Mouse (Mus musculus) heart, embryonic 10.5 days (tissue): Measurements from ENCODE around the gene Smarcc1. TPM values are rescaled to one million over a fixed set of nuclear protein-coding genes. Genes with fewer than 3 reads are reported as not detected.

Experiments
- DNase-seq: peaks from one replicate; pipeline ENCODE4 v3.0.0-alpha.2; 2017; ENCODE audit warnings: low spot score
- H3K27ac ChIP-seq: fragments of 300-500 bp; sonication (generic); 2 replicates; pipeline ENCODE4 v1.5.1; 2016; ENCODE audit warnings: mild to moderate bottlenecking
- H3K27me3 ChIP-seq: fragments of 300-500 bp; sonication (generic); 2 replicates; pipeline ENCODE4 v1.6.1; 2016; ENCODE audit warnings: mild to moderate bottlenecking; ENCODE audit not compliant: poor library complexity, insufficient read depth, severe bottlenecking
- H3K36me3 ChIP-seq: fragments of 300-500 bp; sonication (generic); 2 replicates; pipeline ENCODE4 v1.6.1; 2016; ENCODE audit warnings: mild to moderate bottlenecking, moderate library complexity
- H3K4me1 ChIP-seq: fragments of 300-500 bp; sonication (generic); 2 replicates; pipeline ENCODE4 v1.6.1; 2016; ENCODE audit warnings: mild to moderate bottlenecking
- H3K4me3 ChIP-seq: fragments of 300-500 bp; sonication (generic); 2 replicates; pipeline ENCODE4 v1.5.1; 2016; ENCODE audit warnings: mild to moderate bottlenecking, moderate library complexity
- H3K9me3 ChIP-seq: fragments of 300-500 bp; sonication (generic); 2 replicates; pipeline ENCODE4 v1.6.1; 2016; ENCODE audit warnings: mild to moderate bottlenecking, moderate library complexity
- WGBS: fragments of 180-500 bp; shearing (Covaris S2); methylation state at CpG from one replicate; pipeline ENCODE4 v1.1.7; 2016; 5-methylcytosine and 5-hydroxymethylcytosine counted together
- polyA plus RNA-seq: library from polyadenylated mRNA; unstranded; fragments of >200 nt; fragmentation: Nextera tagmentation; extraction: Ambion mirVana; gene quantifications from 2 replicates; pipeline ENCODE4 v1.2.1, GENCODE M21; 2016

The Smarcc1 gene
- polyA plus RNA-seq, 1 experiment from 2014 or later = 119 TPM

DNA sequence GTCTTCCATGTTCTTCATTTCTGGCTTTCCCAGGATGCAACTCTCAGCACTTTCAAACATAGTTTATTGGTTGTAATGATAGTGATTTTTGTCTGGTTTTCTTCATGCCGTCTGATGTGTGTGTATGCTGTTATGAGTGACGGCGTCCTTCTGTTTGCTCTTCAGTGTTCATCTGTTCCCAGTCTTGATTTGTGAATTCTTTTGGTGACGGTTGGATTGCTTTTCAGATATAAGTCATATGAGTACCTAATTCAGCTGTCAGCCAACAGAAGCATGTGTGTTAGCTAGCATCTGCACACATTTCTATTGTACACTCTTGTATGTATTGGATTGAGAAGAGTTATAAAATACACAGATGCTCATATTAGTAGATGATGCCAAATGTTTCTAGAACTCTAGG is 106.8 kb downstream of the Smarcc1 start:
- no peaks in the 10 kb centered on the region for H3K9me3 ChIP-seq
- H3K36me3 ChIP-seq = peaks cover 90% of the 10 kb centered on the region
- WGBS = 96% methylated on average over 4 of the region's 4 CpGs
- H3K27me3 ChIP-seq = no peaks in the 10 kb centered on the region
- no peak overlapping the region for H3K4me3 ChIP-seq
- DNase-seq = no peak
- H3K4me1 ChIP-seq = 0 out of 2 replicates have a peak, but pooled peaks cover 2% of the 10 kb centered on the region
- no peak overlapping the region for H3K27ac ChIP-seq

DNA sequence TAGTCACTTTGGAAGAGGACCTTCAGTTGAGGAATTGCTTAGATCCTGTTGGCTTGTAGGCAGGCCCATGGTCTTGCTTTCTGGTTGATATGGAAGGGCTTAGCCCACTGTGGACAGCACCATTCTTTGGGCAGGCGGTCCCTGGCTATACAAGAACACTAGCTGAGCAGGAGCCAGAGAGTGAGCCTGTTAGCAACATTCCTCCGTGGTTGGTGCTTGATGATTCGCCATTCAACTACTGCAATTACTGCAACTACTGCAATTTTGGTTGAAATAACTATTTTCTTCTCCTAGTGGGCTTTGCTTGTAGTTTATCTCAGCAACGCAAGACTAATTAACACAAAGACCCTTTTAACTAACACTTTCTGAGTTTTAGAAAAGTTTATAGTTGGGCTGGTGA is 108.7 kb downstream of the Smarcc1 start:
- Histone ChIP-seq H3K36me3 (peaks cover 91% of the 10 kb centered on the region), H3K4me3 (no peak overlapping the region), H3K27ac (no peak overlapping the region), H3K27me3 (no peaks in the 10 kb centered on the region), H3K9me3 (no peaks in the 10 kb centered on the region), H3K4me1 (0 out of 2 replicates have a peak, but pooled peaks cover 3% of the 10 kb centered on the region)
- no peak for DNase-seq
- WGBS = 92% methylated on average over 4 of the region's 4 CpGs

DNA sequence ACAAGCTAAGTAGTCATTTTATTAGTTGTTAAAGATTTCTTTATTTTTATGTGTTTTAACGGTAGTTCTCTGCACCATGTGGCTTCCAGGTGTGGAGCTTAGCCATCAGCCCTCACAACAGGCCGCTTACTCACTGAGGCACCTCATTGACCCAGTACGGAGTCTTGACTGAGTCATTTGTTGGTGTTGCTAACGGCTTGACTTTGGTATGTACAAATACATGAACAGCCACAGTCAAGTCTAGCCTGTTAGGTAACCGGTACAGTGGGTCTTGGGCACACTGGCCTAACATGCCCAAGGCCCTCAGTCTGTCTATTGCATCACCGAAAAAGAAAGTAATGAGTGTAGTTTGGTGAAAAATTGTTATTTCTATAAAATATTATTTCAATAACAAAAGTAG is 111.2 kb downstream of the Smarcc1 start:
- H3K36me3 ChIP-seq = peaks cover 89% of the 10 kb centered on the region
- 0 out of 2 replicates have a peak, but pooled peaks cover 3% of the 10 kb centered on the region for H3K4me1 ChIP-seq
- H3K27me3 ChIP-seq = no peaks in the 10 kb centered on the region
- 90% methylated on average over 6 of the region's 6 CpGs for WGBS
- H3K9me3 ChIP-seq = no peaks in the 10 kb centered on the region
- DNase-seq = no peak
- H3K27ac ChIP-seq = no peak overlapping the region
- H3K4me3 ChIP-seq = no peak overlapping the region

DNA sequence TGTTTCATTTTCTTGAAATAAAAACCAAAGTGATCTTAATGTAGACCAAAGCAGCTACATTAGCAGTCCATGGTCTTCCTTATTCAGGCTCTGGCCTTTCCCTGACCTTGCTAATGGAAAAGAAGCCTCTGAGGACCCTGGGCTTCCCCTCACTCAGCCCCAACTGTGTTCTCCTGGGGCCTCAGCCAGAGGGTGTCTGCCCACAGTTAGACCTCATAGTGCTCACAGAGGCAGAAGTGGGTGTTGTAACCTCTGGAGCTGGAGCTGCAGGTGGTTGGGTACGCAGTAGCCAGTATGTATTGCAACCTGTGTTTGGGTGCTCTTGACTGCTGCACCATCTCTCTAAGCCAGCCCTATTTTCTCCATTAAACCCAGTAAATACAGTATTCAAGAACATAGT is 111.6 kb downstream of the Smarcc1 start:
- H3K27ac ChIP-seq = no peak overlapping the region
- 93% methylated on average over 1 of the region's 1 CpGs for WGBS

DNA sequence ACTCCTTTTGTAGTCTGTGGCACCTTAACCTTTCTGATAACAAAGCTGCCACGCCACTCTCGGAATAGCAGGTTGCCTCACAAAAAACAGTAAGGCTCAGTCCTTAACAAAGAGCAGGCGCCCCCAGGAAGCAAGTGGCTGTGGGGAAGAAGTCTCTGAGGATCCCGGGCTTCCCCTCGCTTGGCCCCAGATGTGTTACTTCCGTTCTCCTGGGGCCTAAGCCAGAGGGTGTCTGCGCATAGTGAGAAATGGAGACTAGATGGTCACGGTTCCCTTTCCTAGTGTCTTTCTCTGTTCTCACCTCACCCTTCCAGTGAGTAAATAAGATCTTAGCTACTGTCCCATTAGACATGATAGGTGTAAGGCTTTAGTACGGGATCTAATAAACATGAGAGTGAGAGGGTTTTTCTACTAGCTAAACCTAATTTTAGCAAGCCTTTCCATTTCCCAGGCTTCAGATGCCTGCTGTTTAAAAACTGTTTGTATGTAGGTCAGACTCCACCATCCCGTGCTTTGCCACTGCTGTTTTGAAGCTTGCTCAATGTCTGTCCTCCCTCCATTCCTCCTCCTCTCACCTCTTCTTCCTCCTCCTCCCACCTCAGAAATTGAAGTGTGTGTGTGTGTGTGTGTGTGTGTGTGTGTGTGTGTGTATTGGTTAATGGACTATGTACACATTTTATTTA is 112.2 kb downstream of the Smarcc1 start:
- H3K36me3 ChIP-seq = peaks cover 90% of the 10 kb centered on the region
- WGBS = 85% methylated on average over 10 of the region's 10 CpGs
- no peaks in the 10 kb centered on the region for H3K9me3 ChIP-seq
- H3K4me1 ChIP-seq = 0 out of 2 replicates have a peak, but pooled peaks cover 3% of the 10 kb centered on the region
- no peak for DNase-seq
- no peak overlapping the region for H3K27ac ChIP-seq
- no peaks in the 10 kb centered on the region for H3K27me3 ChIP-seq
- H3K4me3 ChIP-seq = no peak overlapping the region

More for the DNA sequence above, 111.6 kb downstream of the Smarcc1 start:
- 0 out of 2 replicates have a peak, but pooled peaks cover 3% of the 10 kb centered on the region for H3K4me1 ChIP-seq
- peaks cover 90% of the 10 kb centered on the region for H3K36me3 ChIP-seq
- no peaks in the 10 kb centered on the region for H3K9me3 ChIP-seq
- no peaks in the 10 kb centered on the region for H3K27me3 ChIP-seq
- no peak for DNase-seq
- H3K4me3 ChIP-seq = no peak overlapping the region

DNA sequence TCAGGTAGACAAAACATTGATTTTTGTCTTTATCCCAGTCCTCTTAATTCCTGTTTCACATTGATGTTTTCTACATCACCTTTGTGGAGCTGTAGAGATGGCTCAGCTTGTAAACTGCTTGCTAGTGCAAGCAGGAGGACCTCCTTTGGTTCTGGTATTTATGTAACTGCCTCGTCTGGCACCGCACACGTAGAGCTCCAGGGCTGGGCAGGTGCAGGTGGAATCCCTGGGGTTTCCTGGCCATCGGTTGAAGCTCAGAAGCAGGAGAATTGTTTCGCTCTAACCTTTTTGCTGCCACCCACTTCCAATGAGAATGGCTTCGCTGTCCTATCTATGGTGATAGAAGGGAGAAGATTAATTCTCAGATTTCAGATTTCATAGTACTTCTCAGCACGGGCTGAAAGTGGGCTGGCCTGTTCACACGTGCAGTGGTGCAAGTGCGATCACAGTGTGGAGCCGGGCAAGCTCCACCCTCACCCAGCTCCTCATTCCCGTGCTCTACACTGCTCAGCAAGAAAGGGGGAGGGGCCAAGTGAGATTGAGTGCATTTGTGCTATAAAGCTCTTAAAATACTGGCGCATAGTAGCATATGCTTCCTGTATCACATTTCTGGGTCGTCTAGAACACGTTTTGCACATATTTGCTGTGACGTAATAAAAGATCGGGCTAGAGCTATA is 113.0 kb downstream of the Smarcc1 start:
- H3K4me1 ChIP-seq = 0 out of 2 replicates have a peak, but pooled peaks cover 3% of the 10 kb centered on the region
- peaks cover 92% of the 10 kb centered on the region for H3K36me3 ChIP-seq
- no peak for DNase-seq
- no peaks in the 10 kb centered on the region for H3K9me3 ChIP-seq
- H3K27me3 ChIP-seq = no peaks in the 10 kb centered on the region
- 87% methylated on average over 16 of the region's 16 CpGs for WGBS
- H3K27ac ChIP-seq = no peak overlapping the region
- no peak overlapping the region for H3K4me3 ChIP-seq

DNA sequence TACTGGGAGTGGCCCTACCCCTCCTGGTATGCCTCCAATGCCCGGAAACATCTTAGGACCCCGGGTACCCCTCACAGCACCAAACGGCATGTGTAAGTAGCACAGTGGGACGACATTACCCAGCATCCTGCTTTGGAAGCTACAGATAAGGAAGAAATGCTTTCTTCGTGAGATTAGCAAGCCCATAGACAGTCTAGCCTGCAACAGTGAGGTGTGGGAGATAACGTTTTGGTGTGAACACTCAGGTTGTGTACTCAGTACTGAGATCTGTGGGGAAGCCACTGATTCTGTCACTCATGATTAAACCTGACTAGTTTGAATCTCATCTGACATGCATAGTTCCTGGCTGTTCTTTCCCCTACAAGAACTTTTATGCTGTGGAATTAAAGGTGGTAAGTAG is 117.5 kb downstream of the Smarcc1 start:
- no peak for DNase-seq
- H3K9me3 ChIP-seq = no peaks in the 10 kb centered on the region
- 77% methylated on average over 6 of the region's 6 CpGs for WGBS
- no peaks in the 10 kb centered on the region for H3K27me3 ChIP-seq
- H3K36me3 ChIP-seq = peaks cover 92% of the 10 kb centered on the region
- H3K4me3 ChIP-seq = no peak overlapping the region
- H3K27ac ChIP-seq = no peak overlapping the region
- H3K4me1 ChIP-seq = no peaks in the 10 kb centered on the region

DNA sequence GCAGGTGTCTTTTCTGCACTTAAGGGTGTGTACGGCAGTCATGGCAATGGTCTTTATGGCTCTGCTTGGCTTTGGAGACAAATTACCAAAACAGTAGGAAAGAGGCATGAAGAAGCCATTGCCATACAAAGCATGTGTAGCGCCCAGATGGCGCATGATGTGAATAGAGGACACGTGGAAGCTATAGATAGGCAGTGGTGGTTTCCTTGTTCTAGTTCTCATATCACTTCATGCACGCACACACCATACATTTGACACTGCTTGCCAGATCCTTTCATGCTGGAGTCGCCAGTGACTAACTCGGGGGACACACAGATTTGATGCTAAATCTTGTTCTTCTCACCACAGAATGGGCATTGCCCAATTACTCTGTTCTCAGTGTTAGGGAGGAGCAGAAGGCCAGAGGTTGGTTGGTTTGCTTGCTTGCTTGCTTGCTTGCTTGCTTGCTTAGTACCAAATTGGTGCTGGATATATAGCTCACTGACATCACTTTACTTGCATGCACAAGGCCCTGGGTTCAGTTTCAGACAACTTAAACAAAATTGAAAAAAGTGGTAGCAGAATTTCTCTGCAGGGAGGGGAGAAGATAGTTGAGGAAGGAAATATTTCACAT is 125.8 kb downstream of the Smarcc1 start, which contains the start of gene Cspg5:
Gene Cspg5, plus strand, starts transcription at position 563 of the 613 bp plus-strand sequence.
- Histone ChIP-seq H3K36me3 (peaks cover 25% of the 10 kb centered on the region), H3K4me1 (peaks cover 22% of the 10 kb centered on the region), H3K27ac (no peak within 1 kb of the TSS), H3K9me3 (no peaks in the 10 kb centered on the region), H3K27me3 (peaks cover 67% of the 10 kb centered on the region), H3K4me3 (peak within 1 kb of the TSS; percentile 83)
- 88% methylated on average over 7 of the region's 7 CpGs for WGBS
- no peak for DNase-seq

DNA sequence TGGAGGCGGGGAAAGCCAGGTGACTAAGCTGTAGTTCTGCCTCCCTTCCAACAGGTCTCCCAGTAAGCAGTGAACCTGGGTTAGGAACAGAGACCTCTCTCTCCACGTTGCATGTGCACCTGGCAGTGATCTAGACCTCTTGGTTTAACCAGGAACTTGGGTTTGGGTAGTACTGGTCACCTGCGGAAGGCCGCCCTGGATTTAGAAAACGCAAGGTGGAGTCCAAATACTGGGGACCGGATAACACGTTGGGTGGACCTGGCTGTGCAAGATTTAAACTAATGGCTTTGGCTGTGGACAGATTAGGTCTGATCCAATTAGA is 127.0 kb downstream of the Smarcc1 start:
- H3K4me3 ChIP-seq = peak overlapping the region; percentile 83
- peak overlapping the region; percentile 56; the same call in 1 of the 2 replicates for H3K27ac ChIP-seq
- WGBS = 21% methylated on average over 7 of the region's 7 CpGs
- H3K36me3 ChIP-seq = peaks cover 15% of the 10 kb centered on the region; the same call in 1 of the 2 replicates
- peaks cover 26% of the 10 kb centered on the region for H3K4me1 ChIP-seq
- DNase-seq = no peak
- H3K27me3 ChIP-seq = peaks cover 67% of the 10 kb centered on the region
- no peaks in the 10 kb centered on the region for H3K9me3 ChIP-seq

DNA sequence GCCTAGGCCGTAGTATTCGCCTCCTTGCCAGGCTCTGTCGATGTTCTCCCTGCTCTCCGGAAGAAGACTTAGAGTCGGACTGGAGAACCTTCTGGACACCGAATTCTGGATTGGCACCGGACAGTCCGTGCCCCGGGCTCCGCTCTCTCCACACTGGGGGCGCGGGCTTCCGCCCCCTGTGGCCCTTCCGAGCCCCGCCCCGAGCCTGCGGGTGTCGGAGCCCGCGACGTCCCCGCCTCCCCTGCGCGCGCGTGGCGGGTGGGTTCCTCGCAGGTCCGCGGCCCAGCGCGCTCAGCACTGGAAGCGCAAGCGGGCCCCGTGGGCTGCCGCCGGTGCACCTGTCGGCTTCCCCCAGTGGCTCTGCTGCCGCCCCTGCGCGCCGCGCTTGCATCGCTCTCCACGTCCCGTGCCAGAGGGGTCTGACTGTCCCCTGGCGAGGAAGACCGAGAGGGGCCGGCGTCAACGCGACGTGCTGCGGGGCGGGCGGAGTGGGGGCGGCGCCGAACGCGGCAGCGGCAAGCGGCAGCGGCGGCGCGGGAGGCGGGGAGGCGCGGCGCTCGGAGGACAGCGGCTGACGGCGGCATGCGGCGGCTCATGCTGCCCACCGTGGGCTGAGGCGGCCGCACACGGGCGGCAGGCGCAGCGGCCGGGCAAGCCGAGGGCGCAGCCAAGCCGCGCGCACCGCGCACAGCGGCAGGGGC is 127.5 kb downstream of the Smarcc1 start:
- peak overlapping the region; percentile 83 for H3K4me3 ChIP-seq
- H3K27me3 ChIP-seq = peaks cover 67% of the 10 kb centered on the region
- peak overlapping the region; percentile 56 for H3K27ac ChIP-seq
- no peak for DNase-seq
- H3K36me3 ChIP-seq = peaks cover 14% of the 10 kb centered on the region; the same call in 1 of the 2 replicates
- H3K9me3 ChIP-seq = no peaks in the 10 kb centered on the region
- WGBS = 2% methylated on average over 93 of the region's 93 CpGs
- peaks cover 31% of the 10 kb centered on the region for H3K4me1 ChIP-seq

DNA sequence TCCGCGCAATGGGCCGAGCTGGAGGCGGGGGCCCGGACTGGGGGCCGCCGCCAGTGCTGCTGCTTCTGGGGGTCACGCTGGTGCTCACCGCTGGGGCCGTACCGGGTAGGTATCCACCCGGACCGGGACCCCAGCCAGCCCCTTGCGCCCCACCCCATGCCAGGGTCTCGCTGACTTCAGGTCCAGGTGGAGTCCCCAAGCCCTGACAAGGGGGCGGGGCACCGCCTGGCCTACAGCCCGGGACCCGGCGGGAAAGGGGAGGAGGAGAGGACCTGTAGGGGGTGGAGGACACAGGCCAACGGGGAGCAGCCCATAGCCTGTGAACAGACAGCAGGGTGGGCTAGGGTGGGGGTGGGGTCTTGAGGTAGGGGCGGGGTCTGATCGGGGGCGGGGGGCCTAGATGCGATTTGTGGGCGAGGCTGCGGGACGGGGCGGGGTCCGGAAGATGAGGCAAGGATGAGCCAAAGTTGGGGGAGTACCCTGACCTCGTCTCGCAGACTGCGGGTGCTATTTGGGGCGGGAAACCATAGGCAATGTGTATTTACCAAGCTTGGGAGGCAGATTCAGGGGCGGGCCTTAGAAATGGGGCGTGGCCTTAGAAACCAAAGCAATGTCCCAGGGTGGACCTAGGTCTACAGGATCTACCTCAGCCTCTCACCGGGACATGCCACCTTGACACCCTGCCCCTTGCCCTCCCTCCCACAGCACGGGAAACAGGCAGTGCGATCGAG is 128.2 kb downstream of the Smarcc1 start:
- H3K9me3 ChIP-seq = no peaks in the 10 kb centered on the region
- H3K27me3 ChIP-seq = peaks cover 67% of the 10 kb centered on the region
- H3K4me1 ChIP-seq = peaks cover 36% of the 10 kb centered on the region
- no peak for DNase-seq
- peaks cover 10% of the 10 kb centered on the region; the same call in 1 of the 2 replicates for H3K36me3 ChIP-seq
- WGBS = 1% methylated on average over 38 of the region's 40 CpGs
- H3K4me3 ChIP-seq = peak overlapping the region; percentile 83
- H3K27ac ChIP-seq = peak overlapping the region; percentile 56

DNA sequence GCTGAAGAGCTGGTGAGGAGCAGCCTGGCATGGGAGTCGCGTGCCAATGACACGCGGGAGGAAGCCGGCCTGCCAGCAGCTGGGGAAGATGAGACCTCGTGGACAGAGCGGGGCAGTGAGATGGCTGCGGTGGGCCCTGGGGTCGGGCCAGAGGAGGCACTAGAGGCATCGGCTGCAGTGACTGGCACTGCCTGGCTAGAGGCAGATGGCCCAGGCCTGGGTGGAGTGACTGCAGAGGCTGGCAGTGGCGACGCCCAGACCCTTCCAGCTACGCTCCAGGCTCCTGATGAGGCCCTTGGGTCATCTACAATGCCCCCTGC is 128.8 kb downstream of the Smarcc1 start:
- no peak overlapping the region for H3K27ac ChIP-seq
- H3K9me3 ChIP-seq = no peaks in the 10 kb centered on the region
- H3K27me3 ChIP-seq = peaks cover 64% of the 10 kb centered on the region
- peak overlapping the region; percentile 83 for H3K4me3 ChIP-seq
- H3K4me1 ChIP-seq = peaks cover 36% of the 10 kb centered on the region
- DNase-seq = no peak
- peaks cover 7% of the 10 kb centered on the region; the same call in 1 of the 2 replicates for H3K36me3 ChIP-seq
- WGBS = 43% methylated on average over 13 of the region's 13 CpGs
